Mouse (Mus musculus): Measurements from ENCODE around the gene Slc7a7.
"Not testable (repeated sequence)": the region's sequence is repeated elsewhere in the genome, so short reads cannot be mapped to it uniquely, and the experiment has no call there.

Gene Slc7a7

DNA sequence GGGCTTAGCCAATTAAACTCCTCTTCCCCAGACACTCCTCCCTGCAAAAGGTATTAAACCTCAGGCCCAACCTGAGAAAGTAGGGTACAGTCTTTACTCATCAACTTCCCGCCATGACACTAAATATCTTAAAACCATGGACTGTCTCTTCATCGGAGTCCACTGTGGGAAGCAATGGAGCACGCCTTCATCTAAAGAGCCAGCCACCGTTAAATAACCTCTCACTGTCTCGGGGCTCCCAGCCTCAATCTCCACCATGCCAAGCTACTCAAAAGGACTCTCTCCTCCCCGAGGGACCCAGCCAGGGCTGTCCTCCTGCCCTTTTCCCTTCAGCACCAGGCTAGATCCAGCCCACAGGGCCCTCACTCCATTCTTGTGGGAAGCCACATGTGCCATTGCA lies 47.0 kb downstream of the Slc7a7 start:
- no peak for DNase-seq

DNA sequence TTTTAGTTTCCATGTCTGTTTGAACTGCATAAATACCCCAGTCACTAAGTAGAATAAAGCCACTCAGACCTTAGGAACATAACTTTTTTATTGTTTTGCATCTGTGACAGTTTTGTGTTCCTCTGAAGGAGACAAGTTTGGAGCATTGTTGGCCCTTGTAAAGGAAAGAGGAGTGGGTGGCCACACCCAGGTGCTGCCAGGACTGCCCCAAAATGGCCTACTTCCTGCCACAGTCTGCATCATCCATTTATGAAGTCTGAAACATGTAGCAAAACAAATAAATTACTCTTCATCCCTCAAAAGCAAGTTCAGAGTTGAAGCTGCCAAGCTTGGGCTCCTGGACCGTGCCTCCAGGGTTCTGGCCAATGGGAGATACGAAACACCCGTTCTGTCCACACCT lies 48.2 kb downstream of the Slc7a7 start:
- no peak for DNase-seq

DNA sequence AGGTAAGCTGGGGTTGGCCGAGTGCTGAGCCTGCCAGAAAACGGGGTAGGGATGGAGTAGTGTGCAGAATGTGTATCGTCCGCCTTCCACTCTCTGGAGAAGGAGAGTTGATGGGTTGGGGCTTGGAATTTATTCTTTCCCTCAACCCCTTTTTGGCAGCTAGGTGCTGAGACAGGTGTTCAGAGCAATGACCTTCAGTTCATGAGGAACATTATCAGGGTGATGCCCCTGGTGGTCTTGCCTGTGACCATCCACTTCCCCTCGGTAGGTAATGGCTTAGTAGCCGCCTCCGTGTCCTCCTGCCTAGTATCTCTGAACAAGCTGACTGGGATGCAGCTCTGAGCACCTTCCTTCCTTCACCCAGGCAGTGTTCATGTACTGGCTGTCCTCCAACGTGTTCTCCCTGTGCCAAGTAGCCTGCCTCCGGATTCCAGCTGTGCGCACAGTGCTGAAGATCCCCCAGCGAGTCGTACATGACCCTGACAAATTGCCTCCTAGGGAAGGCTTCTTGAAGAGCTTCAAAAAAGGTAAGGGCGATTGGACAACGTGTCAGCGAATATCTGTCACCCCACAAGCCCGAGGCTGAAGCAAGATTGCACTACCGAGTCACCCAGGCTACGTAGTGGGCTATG lies 50.0 kb downstream of the Slc7a7 start:
- no peak for DNase-seq

DNA sequence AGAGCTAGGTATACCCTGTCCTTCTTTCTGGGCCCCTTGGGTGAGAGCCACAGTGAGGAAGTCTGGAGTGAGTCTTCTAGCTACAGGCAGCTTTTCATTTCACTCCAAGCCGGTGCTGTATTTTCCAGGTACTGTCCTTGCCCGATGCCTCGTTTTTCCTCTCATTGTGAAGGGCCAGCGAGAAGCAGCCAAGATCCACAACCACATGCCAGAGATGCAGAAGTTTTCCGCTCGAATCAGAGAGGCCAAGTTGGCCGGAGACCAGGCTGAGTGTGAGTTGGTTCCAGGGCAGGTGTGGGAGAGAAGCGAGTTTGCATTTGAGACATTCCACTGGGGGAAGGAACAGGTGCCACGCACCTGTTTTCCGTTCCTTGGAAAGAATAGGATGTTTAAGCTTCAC lies 51.0 kb downstream of the Slc7a7 start:
- DNase-seq, result no peak

DNA sequence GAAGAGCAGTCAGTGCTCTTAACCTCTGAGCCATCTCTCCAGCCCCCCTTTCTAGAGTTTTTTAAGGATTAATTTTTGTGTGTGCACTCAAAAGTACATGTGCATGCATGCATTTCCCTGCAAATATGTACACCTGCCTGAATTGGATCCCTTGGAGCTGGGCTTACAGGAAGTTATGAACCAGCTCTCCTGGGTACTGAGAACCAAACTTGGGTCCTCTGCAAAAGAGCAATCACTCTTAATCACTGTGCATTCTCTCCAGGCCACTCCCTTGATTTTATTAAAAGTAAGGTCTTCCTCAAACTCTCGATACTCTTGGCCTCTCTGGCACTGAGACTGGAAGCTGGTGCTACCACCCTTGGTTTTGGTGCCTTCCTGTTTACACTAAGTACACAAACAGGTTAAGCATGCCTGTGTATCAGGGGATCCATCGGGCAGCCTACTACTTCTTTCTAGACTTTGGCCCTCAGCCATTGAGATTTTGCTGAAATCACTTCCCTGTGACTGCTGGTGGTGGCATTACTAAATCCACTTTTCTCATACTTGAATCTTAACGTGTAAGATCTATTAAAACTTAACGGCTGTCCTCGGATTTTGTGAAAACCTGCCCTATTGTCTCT lies 52.4 kb downstream of the Slc7a7 start:
- no peak for DNase-seq

DNA sequence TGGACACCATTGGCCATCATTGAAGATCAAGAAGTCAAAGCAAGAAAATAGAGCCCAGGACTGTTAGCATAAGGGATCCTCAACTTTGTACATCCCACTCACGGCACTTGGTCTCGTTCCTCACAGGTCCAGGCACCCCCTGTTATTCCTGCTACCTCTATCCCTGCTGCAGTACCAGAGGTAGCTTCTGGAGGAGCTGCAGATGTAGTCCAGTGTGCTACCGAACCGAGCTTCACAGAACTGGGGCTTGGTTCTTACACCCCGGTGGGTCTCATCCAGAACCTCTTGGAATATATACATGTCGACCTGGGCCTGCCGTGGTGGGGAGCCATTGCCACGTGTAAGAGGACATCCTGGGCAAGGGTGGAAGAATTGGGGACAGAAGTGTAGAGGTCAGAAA lies 54.4 kb downstream of the Slc7a7 start:
- DNase-seq, result no peak

DNA sequence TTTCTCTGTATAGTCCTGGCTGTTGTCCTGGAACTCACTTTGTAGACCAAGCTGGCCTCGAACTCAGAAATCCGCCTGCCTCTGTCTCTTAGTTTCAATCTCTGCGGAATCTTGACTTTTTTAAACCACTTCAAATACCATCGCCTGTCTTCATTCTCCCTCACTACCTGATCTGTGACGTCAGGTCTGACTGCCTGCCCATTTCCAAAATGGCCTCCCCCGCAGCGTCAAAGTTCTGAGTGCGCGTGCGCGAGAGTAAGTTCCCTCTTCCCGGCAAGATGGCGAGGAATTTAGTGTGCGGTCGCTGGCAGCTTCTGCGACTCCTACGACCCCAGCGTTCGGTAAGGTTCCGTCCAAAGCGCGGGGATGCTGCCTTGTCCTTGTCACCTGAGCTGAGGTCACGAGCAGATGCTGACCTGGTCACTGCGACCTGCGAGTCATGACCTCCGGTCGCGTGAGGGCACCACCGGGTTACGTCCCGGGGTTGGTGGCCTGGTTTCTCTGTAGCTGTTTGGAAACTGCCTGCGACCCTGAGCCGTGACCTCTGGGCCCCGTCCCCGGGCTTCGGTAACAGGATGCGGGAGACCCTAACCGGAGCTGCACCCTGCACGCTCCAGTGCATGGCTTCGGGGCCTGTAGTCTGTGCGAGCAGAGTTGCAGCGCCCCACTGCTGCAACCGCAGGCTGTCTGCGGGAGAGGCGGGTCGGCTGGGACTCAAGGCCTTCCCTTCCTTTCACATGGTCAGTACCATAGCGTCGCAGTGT lies 56.8 kb downstream of the Slc7a7 start, which contains the start of gene Oxa1l:
Gene Oxa1l (plus strand): TSS at position 258 of the 764 bp plus-strand sequence.
- DNase-seq, result peak; percentile 98

DNA sequence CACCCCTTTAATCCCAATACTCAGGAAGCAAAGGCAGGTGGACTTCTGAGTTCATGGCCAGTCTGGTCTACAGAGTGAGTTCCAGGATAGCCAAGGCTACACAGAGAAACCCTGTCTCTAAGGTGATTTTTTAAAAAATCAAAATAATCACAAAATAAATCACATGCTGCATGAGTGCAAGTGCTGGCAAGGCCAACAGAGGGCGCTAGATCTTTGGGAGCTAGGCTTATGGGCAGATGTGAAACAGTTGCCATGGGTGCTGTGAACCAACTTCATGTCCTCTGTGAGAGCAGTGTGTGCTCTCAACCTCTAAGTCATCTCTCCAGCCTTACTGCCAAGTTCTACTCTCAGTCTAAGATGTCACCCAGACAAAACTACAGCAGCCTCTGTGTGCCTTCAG lies 63.2 kb downstream of the Slc7a7 start:
- DNase-seq, result no peak

DNA sequence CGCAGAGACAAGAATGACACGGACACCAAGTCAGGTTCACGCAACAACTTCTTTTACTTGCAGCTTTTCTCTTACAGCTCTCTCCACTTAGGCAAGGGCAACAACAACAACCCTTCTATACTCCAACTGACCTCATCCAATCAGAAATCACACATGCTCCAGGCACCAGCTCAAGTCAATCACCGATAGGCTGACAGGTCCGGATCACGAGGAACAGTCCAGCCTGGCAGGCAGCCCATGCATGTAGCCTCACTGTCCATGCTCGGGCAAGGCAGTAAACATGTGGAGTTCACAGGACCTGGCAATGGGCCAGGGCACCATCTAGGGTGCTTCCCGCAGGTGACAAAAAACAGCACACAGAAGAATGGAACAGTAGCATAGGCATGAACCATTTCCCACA lies 65.3 kb downstream of the Slc7a7 start:
- no peak for DNase-seq

DNA sequence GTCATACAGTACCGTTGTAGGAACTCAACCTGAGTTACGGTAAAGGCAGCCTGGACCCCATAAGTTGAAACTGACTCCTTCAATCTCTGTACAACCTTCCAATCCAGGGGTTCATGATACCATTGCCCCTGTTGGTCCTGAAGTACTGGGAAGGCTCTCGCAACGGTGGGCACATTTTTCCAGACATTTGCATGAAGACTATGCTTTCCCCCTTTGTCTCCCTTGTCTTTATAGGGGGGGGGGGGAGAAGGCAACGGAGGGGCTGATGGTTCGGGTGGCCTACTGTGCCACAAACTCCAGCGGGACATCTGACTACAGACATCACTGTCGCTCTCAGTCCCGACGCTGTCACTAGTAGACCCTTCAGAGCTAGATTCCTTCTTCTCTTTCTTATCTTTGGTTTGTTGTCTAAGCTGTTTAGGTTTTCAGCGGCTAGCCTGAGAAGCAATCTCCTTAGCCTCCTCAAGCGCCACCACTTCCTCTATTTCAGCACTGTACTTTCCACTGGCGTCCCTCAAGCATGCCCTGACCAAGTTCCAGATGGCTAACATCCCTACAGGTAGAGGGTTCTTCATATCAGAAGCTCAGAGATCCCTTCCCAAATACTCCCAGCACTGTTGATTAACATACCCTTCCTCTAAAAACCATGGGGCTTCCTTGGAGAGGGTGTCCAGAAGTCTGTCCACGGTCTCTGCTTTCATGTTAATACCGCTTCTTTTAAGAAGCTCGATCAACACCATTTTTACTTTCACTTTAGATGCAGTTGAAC lies 66.6 kb downstream of the Slc7a7 start:
- not testable (repeated sequence) for DNase-seq

DNA sequence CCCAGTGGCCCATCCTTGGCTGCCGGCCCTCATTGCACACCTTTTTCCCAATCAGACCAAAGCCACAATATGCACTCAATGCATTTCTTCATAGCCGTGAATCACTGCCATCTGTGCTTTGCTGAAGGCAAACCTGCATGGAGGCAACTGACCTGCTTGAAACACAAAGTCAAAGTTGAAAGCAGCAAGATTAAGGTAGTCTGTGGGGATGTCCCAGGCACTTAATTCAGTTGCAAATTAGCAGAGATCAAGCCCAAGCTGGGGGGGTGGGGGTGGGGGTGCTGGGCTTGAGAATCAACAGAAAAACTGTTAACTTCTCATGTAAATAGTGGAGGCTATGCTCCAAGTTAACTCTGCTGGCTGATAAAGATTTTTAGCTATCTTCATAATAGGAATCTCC lies 75.8 kb downstream of the Slc7a7 start:
- DNase-seq, result not testable (repeated sequence)

DNA sequence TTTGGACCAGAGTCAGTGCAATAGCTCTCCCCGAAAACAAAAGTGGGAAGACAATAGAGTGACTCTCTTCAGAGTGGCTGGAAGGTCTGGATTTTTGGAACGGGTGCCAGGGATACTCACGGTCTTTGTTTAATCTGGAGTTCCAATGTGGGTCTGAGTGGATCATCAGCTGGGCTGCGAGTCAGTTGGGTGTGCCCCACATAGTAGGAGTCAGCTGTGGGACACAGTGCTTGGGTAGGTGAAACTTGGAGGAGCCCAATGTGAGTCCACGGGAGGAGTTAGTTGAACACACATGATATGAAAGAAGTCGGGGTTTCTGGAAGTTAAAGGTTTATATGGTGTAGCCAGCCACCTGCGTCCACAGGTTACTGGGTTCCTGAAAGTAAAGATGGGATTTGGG lies 76.7 kb downstream of the Slc7a7 start:
- DNase-seq, result no peak

DNA sequence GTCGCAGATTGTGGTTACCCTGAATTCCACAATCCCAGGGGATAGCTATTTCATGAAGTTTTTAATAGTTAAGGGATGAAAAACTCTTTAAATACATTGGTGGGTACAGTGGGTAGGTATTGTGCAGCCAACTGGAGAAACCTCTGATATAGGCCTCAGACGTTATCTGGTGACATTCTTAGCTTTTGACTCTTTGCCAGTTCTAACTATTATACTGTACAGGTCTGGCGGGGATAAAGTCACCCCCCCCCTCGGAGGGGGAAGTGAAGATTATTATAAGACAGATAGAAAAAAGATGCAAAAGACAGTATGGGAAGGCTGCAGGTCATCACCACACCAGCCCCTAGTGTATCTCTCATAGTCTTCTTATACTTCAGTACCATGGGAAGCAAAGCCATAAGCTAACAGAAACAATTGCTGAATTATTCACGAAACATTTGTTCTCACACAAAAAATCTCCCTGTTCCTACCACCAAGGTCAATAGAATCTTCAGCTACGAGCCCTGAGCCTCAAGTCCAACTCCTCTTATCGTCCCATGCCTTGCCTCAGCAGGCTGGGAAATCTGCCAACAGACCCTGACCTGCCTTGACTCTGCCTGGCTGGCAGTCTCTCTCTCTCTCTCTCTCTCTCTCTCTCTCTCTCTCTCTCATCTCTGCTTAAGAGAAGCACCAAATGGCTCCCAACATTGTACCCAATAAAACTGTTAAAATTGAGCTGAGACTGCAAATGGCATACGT lies 84.0 kb downstream of the Slc7a7 start:
- no peak for DNase-seq

DNA sequence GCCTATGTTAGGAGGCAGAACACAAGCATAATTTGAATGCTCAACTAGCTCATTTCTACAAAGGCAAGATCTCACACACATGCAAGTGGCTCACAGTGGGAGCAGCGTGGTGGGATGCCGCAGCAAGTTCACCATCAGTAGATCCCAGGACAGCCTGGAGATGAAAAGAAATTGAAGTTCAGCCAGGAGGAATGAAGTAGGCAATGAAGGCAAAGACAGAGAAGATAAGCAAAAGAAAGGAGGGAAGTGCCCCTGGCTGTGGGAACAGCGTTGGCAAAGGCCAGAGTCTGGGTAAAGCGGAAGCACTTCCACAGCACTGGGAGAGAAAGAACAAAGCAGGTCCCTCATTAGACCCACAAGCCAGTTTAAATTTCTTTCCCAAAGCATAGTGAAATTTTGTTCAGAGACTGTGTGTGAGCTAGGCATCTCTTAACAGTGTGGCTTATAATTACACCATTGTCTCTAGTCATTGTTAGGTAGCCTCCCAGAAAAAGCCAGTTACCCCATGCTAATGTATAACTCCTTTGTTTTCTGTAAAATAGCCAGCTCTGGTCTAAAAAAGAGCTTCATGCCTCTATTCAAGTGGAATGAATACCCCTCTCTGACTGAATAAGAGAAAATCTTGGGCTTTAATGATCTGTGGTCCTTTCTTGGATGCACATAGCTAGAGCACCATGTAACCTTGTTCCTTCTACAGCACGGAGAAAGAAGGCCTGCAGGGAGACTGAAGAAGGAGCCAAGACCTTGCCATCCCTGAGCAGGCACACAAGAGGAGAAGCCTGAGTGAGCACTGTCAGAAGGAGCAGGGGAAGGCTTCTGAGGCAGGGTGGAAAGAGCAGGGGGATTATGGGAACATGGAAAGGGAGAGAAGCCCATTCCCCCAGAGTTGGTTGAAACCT lies 85.2 kb downstream of the Slc7a7 start:
- no peak for DNase-seq

DNA sequence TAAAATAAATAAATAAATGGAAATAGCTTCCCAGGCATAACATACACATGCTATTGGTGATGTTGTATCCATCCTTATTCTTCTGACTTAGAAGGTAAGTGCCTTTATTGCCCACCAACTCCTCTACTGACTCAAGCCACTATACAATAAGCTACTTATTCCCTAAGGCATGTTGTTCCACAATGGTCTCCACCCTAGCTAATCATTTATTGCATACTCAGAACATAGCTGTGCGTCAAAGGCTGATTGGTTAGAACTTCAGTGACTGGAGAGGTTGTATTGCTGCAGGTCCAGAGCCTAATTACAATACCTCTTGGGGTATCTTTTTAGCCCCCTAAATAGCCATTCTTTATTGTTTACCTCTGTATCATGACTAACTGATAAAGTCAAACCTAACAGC lies 86.4 kb downstream of the Slc7a7 start:
- DNase-seq, result no peak

DNA sequence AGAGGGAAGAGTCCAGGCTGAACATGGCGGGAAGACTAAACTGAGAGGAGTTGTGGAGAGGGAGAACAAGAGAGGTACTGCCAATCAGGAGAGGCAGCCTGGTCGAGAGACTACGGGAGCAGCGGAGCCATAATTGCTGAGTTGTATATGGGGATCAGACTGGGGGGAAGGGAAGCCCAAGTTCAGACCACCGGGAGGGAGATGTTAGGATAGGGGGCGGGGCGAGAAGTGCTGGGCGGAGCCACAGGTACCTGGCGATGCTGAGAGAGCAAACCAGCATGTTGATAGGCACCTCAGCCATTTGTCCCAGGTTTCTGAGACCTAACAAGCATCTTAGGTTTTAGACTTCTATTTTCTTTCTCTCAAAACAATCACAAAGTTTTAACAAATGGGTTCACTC lies 88.4 kb downstream of the Slc7a7 start:
- peak; percentile 11 for DNase-seq

DNA sequence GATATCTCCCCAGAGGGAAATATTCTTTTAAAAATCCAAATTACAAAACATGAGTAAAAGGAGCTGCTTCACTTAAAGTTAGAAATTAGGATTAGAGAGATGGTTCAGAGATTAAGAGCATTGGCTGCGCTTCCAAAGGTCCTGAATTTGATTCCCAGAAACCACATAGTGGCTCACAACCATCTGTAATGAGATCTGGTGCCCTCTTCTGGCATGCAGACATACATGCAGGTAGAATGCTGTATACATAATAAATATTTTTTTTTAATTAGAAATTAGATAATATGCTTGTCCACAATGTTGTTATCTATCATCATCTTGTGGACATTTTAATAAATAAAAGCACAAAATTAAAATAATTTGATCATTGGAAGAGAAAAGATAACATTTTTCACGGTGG lies 89.0 kb downstream of the Slc7a7 start:
- no peak for DNase-seq

DNA sequence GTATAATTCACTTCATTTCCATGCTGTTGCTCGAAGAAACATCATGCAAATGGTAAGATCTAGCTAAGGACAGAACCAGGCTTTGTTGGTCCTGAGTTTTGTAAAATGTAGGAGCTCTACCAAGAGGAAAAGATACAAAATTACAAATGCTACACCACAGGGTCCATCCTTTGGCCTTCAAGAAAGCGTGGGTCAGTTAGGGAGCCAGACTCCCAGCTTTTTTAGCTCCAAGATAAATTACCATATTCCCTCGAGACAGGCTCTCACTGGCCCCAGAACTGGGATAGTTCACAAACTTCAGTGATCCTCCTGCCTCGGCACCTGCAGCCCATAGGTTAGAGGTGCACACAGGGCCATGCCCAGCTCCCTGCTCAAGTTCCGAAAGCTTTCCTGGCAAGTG lies 93.1 kb downstream of the Slc7a7 start:
- DNase-seq, result no peak

DNA sequence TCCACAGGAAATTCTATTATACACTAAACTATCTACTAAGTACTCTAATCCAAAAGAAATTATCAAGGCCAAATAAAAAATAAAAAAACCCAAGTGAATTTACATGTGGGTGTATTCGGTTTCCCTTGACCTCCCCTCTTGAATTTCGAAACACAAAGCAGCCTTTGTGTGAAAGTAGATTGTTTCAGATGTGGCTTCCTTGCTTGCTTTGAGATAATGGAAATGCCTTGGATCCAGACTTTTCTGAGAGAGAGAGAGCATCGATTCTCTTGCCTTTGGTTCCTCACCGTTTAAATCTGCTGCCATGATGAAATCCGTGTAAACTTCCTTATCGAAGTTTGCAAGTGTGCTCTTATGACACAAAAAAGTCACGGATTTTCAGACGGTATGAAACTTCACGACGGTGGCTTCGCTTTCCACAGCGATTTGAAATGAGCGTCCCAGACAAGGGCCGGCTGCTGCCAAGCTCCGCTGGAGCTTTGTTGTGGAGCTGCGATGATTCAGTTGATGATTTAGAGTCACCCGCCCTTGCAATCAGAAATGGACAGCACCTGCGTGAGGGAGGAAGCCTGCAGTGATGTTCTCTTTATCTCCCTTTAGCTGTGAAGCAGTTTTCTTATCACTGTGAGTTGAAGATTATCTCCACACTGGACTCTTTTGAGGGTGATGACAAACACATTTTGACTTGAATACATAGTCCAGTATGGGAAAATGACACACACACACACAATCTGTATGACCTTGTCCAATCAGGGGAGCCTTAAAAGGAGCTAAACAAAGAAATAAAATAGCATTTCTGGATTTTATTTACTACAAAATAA lies 95.8 kb downstream of the Slc7a7 start:
- no peak for DNase-seq

All from thymus, postnatal 14 days (tissue).